In genomic region chr10:58405949-58406305, GRCm38 (mm10) we compare ENCODE assay signal across 8 mouse cellular contexts. TPM values are rescaled to one million over a fixed set of nuclear protein-coding genes. Genes with fewer than 3 reads are reported as not detected.
A peak's percentile ranks its signal among the peaks of the same experiment; 100 is the strongest.
DNase-seq lines count a peak whose midpoint lies in the region; ATAC-seq and TF ChIP-seq lines count a peak whose summit lies in the region.

No protein-coding gene starts in this region.

- peak overlapping the region; percentile 64; the same call in 1 of the 2 replicates for H3K27ac ChIP-seq in intestine, embryonic 14.5 days (ENCODE audit: low read depth)
- H3K27ac ChIP-seq in lung, embryonic 14.5 days (ENCODE audit: low read depth) = peak overlapping the region; percentile 70

- no peak overlapping the region for H3K9ac ChIP-seq in intestine, embryonic 14.5 days (ENCODE audit: low read length)
- no peak overlapping the region for H3K9ac ChIP-seq in lung, embryonic 14.5 days

- H3K36me3 ChIP-seq in intestine, embryonic 14.5 days (ENCODE audit: control insufficient read depth, insufficient read depth, low read length) = peaks cover 70% of the 10 kb centered on the region
- H3K36me3 ChIP-seq in lung, embryonic 14.5 days (ENCODE audit: insufficient read depth) = peaks cover 69% of the 10 kb centered on the region

- H3K27me3 ChIP-seq in intestine, embryonic 14.5 days (replicated peaks; ENCODE audit: control insufficient read depth, insufficient read depth, low read length) = no peaks in the 10 kb centered on the region
- no peaks in the 10 kb centered on the region for H3K27me3 ChIP-seq in lung, embryonic 14.5 days (ENCODE audit: insufficient read depth, low read length)

- no peaks in the 10 kb centered on the region for H3K4me1 ChIP-seq in intestine, embryonic 14.5 days (replicated peaks; ENCODE audit: control insufficient read depth, insufficient read depth, low read length)
- no peaks in the 10 kb centered on the region for H3K4me1 ChIP-seq in lung, embryonic 14.5 days (ENCODE audit: insufficient read depth)

- peak; percentile 46 for TF ChIP-seq CTCF in lung, embryonic 14.5 days (IDR thresholded peaks at IDR 0.05; ENCODE audit: low read depth)

- H3K4me3 ChIP-seq in intestine, embryonic 14.5 days (ENCODE audit: low read depth, low read length) = no peak overlapping the region
- H3K4me3 ChIP-seq in lung, embryonic 14.5 days (ENCODE audit: low read depth, low read length) = no peak overlapping the region

- no peak overlapping the region for H3K4me2 ChIP-seq in intestine, embryonic 14.5 days (ENCODE audit: low read length)
- no peak overlapping the region for H3K4me2 ChIP-seq in lung, embryonic 14.5 days

- no peaks in the 10 kb centered on the region for H3K9me3 ChIP-seq in intestine, embryonic 14.5 days (ENCODE audit: control insufficient read depth, low read length)
- H3K9me3 ChIP-seq in lung, embryonic 14.5 days (ENCODE audit: low read depth, low read length) = no peaks in the 10 kb centered on the region

- DNase-seq in 416B (ENCODE audit: low read depth) = peak; percentile 79
- DNase-seq in NIH3T3 (ENCODE audit: low read depth) = peak; percentile 30
- no peak for DNase-seq in intestine, embryonic 14.5 days (ENCODE audit: low spot score)
- peak; percentile 57 for DNase-seq in lung, embryonic 14.5 days
- DNase-seq in cerebellum, adult 8-10 months = no peak
- no peak for DNase-seq in cerebellum, adult 18-20 months
- DNase-seq in ovary, postnatal 14 days (ENCODE audit: low spot score) = no peak
- no peak for DNase-seq in right cerebral cortex, adult 2 months (ENCODE audit: low spot score in 2 of 2)

- WGBS in intestine, embryonic 14.5 days = 79% methylated on average over 2 of the region's 2 CpGs
- 58% methylated on average over 2 of the region's 2 CpGs for WGBS in lung, embryonic 14.5 days

- no peak for ATAC-seq in intestine, embryonic 14.5 days (replicated peaks; ENCODE audit: low FRiP score, low TSS enrichment, low read depth)
- no peak for ATAC-seq in lung, embryonic 14.5 days (ENCODE audit: insufficient read depth)

RNA-seq across cellular contexts. Expression of gene Ranbp2, which starts 40.8 kb away (rescaled TPM):
- 36.4 and 37.6 TPM in 2 replicates for polyA plus RNA-seq in intestine, embryonic 14.5 days (2014; fragmentation: Nextera tagmentation; extraction: Ambion mirVana)
- polyA plus RNA-seq in lung, embryonic 14.5 days (2014; fragmentation: Nextera tagmentation; extraction: Ambion mirVana) = 40.8 and 41.8 TPM in 2 replicates

Comparison
In these comparisons a context has a peak if more than half of its experiments do, and no peak if none do; other contexts are left out.
1. DNase-seq: peak in 416B (single experiment), NIH3T3 (single experiment) and lung, embryonic 14.5 days (single experiment); none in intestine, embryonic 14.5 days (single experiment), cerebellum, adult 8-10 months (single experiment), cerebellum, adult 18-20 months (0 of 2), ovary, postnatal 14 days (single experiment) and right cerebral cortex, adult 2 months (0 of 2).